Mouse (Mus musculus) kidney, embryonic 15.5 days (tissue): Measurements from ENCODE around the gene Il16. TPM values are rescaled to one million over a fixed set of nuclear protein-coding genes. Genes with fewer than 3 reads are reported as not detected.

Source experiments
- ATAC-seq: fragments of 200-750 bp; cut with Nextera tagmentation; replicated peaks from 2 replicates; pipeline ENCODE4 v1.8.0; 2017; ENCODE audit warnings: moderate TSS enrichment; ENCODE audit not compliant: low FRiP score
- H3K27ac ChIP-seq: fragments of 300-500 bp; sonication (generic); 2 replicates; pipeline ENCODE4 v1.5.1; 2015; ENCODE audit warnings: mild to moderate bottlenecking, inconsistent platforms
- H3K27me3 ChIP-seq: fragments of 300-500 bp; sonication (generic); 2 replicates; pipeline ENCODE4 v1.6.1; 2015; ENCODE audit warnings: inconsistent platforms
- H3K36me3 ChIP-seq: fragments of 300-500 bp; sonication (generic); 2 replicates; pipeline ENCODE4 v1.6.1; 2015; ENCODE audit warnings: inconsistent platforms
- H3K4me1 ChIP-seq: fragments of 300-500 bp; sonication (generic); 2 replicates; pipeline ENCODE4 v1.6.1; 2015; ENCODE audit warnings: inconsistent platforms
- H3K4me2 ChIP-seq: fragments of 300-500 bp; sonication (generic); 2 replicates; pipeline ENCODE4 v1.6.1; 2015; ENCODE audit warnings: moderate library complexity, mild to moderate bottlenecking, inconsistent platforms
- H3K4me3 ChIP-seq: fragments of 300-500 bp; sonication (generic); replicated peaks from 2 replicates; pipeline ENCODE4 v1.5.1; 2015; ENCODE audit warnings: mild to moderate bottlenecking, inconsistent platforms
- H3K9ac ChIP-seq: fragments of 300-500 bp; sonication (generic); 2 replicates; pipeline ENCODE4 v1.6.1; 2015; ENCODE audit warnings: mild to moderate bottlenecking, inconsistent platforms
- H3K9me3 ChIP-seq: fragments of 300-500 bp; sonication (generic); replicated peaks from 2 replicates; pipeline ENCODE4 v1.6.1; 2016; ENCODE audit warnings: inconsistent platforms
- WGBS: fragments of 180-500 bp; shearing (Covaris S2); methylation state at CpG from one replicate; pipeline ENCODE4 v1.1.7; 2015; ENCODE audit warnings: mixed read lengths; 5-methylcytosine and 5-hydroxymethylcytosine counted together
- polyA plus RNA-seq: library from polyadenylated mRNA; unstranded; fragments of >200 nt; fragmentation: Nextera tagmentation; extraction: Ambion mirVana; gene quantifications from 2 replicates; pipeline ENCODE4 v1.2.1, GENCODE M21; 2015

The Il16 gene
- 3.8 and 4.0 TPM in 2 replicates for polyA plus RNA-seq

GRCm38 (mm10) chr7:83745413-83746106, at the start of gene Il16:
Gene Il16 (minus strand): TSS chr7:83745726.
- ATAC-seq = no peak
- H3K9ac ChIP-seq = no peak within 1 kb of the TSS
- H3K4me1 ChIP-seq = no peaks in the 10 kb centered on the region
- 0 out of 2 replicates have a peak within 1 kb of the TSS, but pooled peaks have one; percentile 3 for H3K27ac ChIP-seq
- 43% methylated on average over 20 of the region's 20 CpGs for WGBS
- no peak within 1 kb of the TSS for H3K4me3 ChIP-seq
- no peaks in the 10 kb centered on the region for H3K9me3 ChIP-seq
- peak within 1 kb of the TSS; percentile 45 for H3K4me2 ChIP-seq
- H3K36me3 ChIP-seq = no peaks in the 10 kb centered on the region
- H3K27me3 ChIP-seq = no peaks in the 10 kb centered on the region; the same call in 1 of the 2 replicates

- WGBS = 5% methylated on average over 14 of the region's 14 CpGs
- H3K36me3 ChIP-seq = no peaks in the 10 kb centered on the region
- H3K4me2 ChIP-seq = peak within 1 kb of the TSS; percentile 36
- H3K9ac ChIP-seq = no peak within 1 kb of the TSS
- H3K27ac ChIP-seq = no peak within 1 kb of the TSS
- no peak within 1 kb of the TSS for H3K4me3 ChIP-seq
- H3K9me3 ChIP-seq = no peaks in the 10 kb centered on the region
- peaks cover 8% of the 10 kb centered on the region; the same call in 1 of the 2 replicates for H3K4me1 ChIP-seq
- no peaks in the 10 kb centered on the region for H3K27me3 ChIP-seq
- ATAC-seq = peak; percentile 97
Observed at GRCm38 (mm10) chr7:83794705-83795104, 49.2 kb upstream of the Il16 start, which contains the start of gene Cfap161. Gene Cfap161 (minus strand): TSS chr7:83794880.

GRCm38 (mm10) chr7:83794006-83794683, 48.6 kb upstream of the Il16 start:
- Histone ChIP-seq H3K9ac (no peak overlapping the region), H3K9me3 (no peaks in the 10 kb centered on the region), H3K4me1 (peaks cover 8% of the 10 kb centered on the region; the same call in 1 of the 2 replicates), H3K4me2 (peak overlapping the region; percentile 36), H3K27ac (no peak overlapping the region), H3K36me3 (no peaks in the 10 kb centered on the region), H3K27me3 (no peaks in the 10 kb centered on the region), H3K4me3 (no peak overlapping the region)
- 0 out of 2 replicates have a peak, but pooled peaks have one; percentile 16 for ATAC-seq
- 37% methylated on average over 11 of the region's 11 CpGs for WGBS

- H3K9ac ChIP-seq = no peak overlapping the region
- no peaks in the 10 kb centered on the region for H3K9me3 ChIP-seq
- no peak for ATAC-seq
- no peak overlapping the region for H3K27ac ChIP-seq
- no peaks in the 10 kb centered on the region for H3K36me3 ChIP-seq
- no peak overlapping the region for H3K4me2 ChIP-seq
- no peak overlapping the region for H3K4me3 ChIP-seq
- H3K27me3 ChIP-seq = no peaks in the 10 kb centered on the region
- 71% methylated on average over 4 of the region's 4 CpGs for WGBS
- H3K4me1 ChIP-seq = no peaks in the 10 kb centered on the region
Observed at GRCm38 (mm10) chr7:83780881-83781280, 35.4 kb upstream of the Il16 start.

GRCm38 (mm10) chr7:83780026-83780425, 34.5 kb upstream of the Il16 start:
- no peaks in the 10 kb centered on the region for H3K36me3 ChIP-seq
- H3K27ac ChIP-seq = no peak overlapping the region
- WGBS = 74% methylated on average over 4 of the region's 4 CpGs
- H3K4me2 ChIP-seq = no peak overlapping the region
- H3K4me1 ChIP-seq = no peaks in the 10 kb centered on the region
- no peaks in the 10 kb centered on the region for H3K27me3 ChIP-seq
- no peak for ATAC-seq
- H3K9ac ChIP-seq = no peak overlapping the region
- H3K4me3 ChIP-seq = no peak overlapping the region
- no peaks in the 10 kb centered on the region for H3K9me3 ChIP-seq

- H3K4me3 ChIP-seq = no peak overlapping the region
- no peak overlapping the region for H3K4me2 ChIP-seq
- no peak overlapping the region for H3K9ac ChIP-seq
- WGBS = 85% methylated on average over 2 of the region's 2 CpGs
- H3K4me1 ChIP-seq = 0 out of 2 replicates have a peak, but pooled peaks cover 2% of the 10 kb centered on the region
- no peak for ATAC-seq
- no peak overlapping the region for H3K27ac ChIP-seq
- H3K9me3 ChIP-seq = no peaks in the 10 kb centered on the region
- no peaks in the 10 kb centered on the region for H3K27me3 ChIP-seq
- no peaks in the 10 kb centered on the region for H3K36me3 ChIP-seq
Observed at GRCm38 (mm10) chr7:83779028-83779427, 33.5 kb upstream of the Il16 start.

- H3K4me2 ChIP-seq = no peak overlapping the region
- ATAC-seq = no peak
- H3K36me3 ChIP-seq = no peaks in the 10 kb centered on the region
- no peaks in the 10 kb centered on the region for H3K27me3 ChIP-seq
- WGBS = 69% methylated on average over 2 of the region's 2 CpGs
- H3K4me3 ChIP-seq = no peak overlapping the region
- no peak overlapping the region for H3K9ac ChIP-seq
- 0 out of 2 replicates have a peak, but pooled peaks cover 2% of the 10 kb centered on the region for H3K4me1 ChIP-seq
- no peaks in the 10 kb centered on the region for H3K9me3 ChIP-seq
- H3K27ac ChIP-seq = no peak overlapping the region
Observed at GRCm38 (mm10) chr7:83778516-83778915, 33.0 kb upstream of the Il16 start.

- Histone ChIP-seq H3K4me2 (no peak overlapping the region), H3K27ac (no peak overlapping the region), H3K36me3 (no peaks in the 10 kb centered on the region), H3K9ac (no peak overlapping the region), H3K27me3 (no peaks in the 10 kb centered on the region), H3K9me3 (no peaks in the 10 kb centered on the region), H3K4me3 (no peak overlapping the region), H3K4me1 (0 out of 2 replicates have a peak, but pooled peaks cover 2% of the 10 kb centered on the region)
- 22% methylated on average over 5 of the region's 5 CpGs for WGBS
- no peak for ATAC-seq
Observed at GRCm38 (mm10) chr7:83774721-83775120, 29.2 kb upstream of the Il16 start.

- Histone ChIP-seq H3K4me2 (no peak overlapping the region), H3K4me1 (no peaks in the 10 kb centered on the region), H3K9me3 (no peaks in the 10 kb centered on the region), H3K4me3 (no peak overlapping the region), H3K36me3 (no peaks in the 10 kb centered on the region), H3K27me3 (no peaks in the 10 kb centered on the region), H3K9ac (no peak overlapping the region), H3K27ac (no peak overlapping the region)
- ATAC-seq = no peak
- 63% methylated on average over 3 of the region's 3 CpGs for WGBS
Observed at GRCm38 (mm10) chr7:83763674-83764073, 18.1 kb upstream of the Il16 start.

- 84% methylated on average over 5 of the region's 5 CpGs for WGBS
- Histone ChIP-seq H3K4me2 (no peak overlapping the region), H3K9me3 (no peaks in the 10 kb centered on the region), H3K4me3 (no peak overlapping the region), H3K27ac (no peak overlapping the region), H3K4me1 (no peaks in the 10 kb centered on the region), H3K36me3 (no peaks in the 10 kb centered on the region), H3K27me3 (no peaks in the 10 kb centered on the region), H3K9ac (no peak overlapping the region)
- no peak for ATAC-seq
Observed at GRCm38 (mm10) chr7:83762336-83762735, 16.8 kb upstream of the Il16 start.

GRCm38 (mm10) chr7:83751055-83751454, 5.5 kb upstream of the Il16 start:
- Histone ChIP-seq H3K27me3 (no peaks in the 10 kb centered on the region), H3K36me3 (no peaks in the 10 kb centered on the region), H3K4me2 (no peak overlapping the region), H3K9ac (no peak overlapping the region), H3K27ac (no peak overlapping the region), H3K4me1 (no peaks in the 10 kb centered on the region), H3K9me3 (no peaks in the 10 kb centered on the region), H3K4me3 (no peak overlapping the region)
- ATAC-seq = no peak
- WGBS = 69% methylated on average over 1 of the region's 1 CpGs

- no peak overlapping the region for H3K4me2 ChIP-seq
- H3K27ac ChIP-seq = no peak overlapping the region
- no peak for ATAC-seq
- no peak overlapping the region for H3K4me3 ChIP-seq
- H3K27me3 ChIP-seq = no peaks in the 10 kb centered on the region; the same call in 1 of the 2 replicates
- no peak overlapping the region for H3K9ac ChIP-seq
- H3K36me3 ChIP-seq = no peaks in the 10 kb centered on the region
- WGBS = 83% methylated on average over 1 of the region's 1 CpGs
- no peaks in the 10 kb centered on the region for H3K4me1 ChIP-seq
- no peaks in the 10 kb centered on the region for H3K9me3 ChIP-seq
Observed at GRCm38 (mm10) chr7:83748405-83748804, 2.9 kb upstream of the Il16 start.
